Mouse (Mus musculus): ENCODE measurements around the gene Gpr87.
A peak's percentile ranks its signal among the peaks of the same experiment; 100 is the strongest.

DNA sequence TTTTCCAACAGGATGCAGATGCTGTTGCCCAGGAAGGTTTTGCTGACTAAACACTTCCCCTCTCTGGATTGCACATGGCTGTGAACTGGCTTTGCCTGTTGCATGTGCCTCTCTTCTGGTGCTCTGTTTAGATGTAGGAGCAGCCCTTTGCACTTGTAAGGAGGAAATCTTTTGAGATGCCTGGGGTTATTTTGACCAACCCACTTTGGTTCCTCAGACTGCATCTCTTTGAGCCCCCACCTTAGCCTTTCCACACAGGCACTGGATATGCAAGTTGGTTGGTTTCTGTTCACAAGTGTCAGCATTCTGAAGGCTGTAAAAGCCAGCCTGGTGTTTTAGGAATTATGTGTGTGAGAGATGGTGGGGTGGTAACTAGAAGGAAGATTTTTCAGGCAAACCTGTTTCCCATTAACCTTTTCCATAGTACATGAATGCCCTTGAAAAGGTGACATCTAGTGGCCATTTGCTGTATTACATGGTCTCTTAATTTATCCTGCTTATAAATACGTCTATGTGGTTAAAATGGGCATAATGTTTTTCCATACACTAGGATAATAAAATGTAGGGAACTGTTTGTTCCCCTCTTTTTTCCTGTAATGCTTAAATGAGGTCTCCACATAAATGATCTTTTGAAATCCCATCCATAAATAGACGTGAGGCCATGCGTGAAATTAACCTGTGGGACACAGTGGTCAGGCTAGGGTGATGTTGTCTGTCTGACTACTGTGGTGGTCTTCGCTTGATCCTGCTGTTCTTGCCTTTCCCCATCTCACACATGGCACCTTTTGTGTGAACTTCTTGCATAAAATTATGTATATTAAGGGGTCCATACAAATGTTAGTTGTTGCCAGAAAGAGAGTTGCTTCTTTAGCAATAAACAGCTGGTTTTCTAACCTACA, 14.0 kb upstream of the Gpr87 start:
- TF ChIP-seq CTCF (IDR thresholded peaks at IDR 0.05; ENCODE audit: extremely low read depth, insufficient read depth, low read length) (peak; percentile 26; the same call in 1 of the 2 replicates), POLR2A (IDR thresholded peaks at IDR 0.05; ENCODE audit: extremely low read depth, insufficient read depth, low read length) (no peak)

Measured in cortical plate, adult 2 months (tissue).